Mouse (Mus musculus) kidney, embryonic 14.5 days (tissue): Measurements from ENCODE around the gene Tmeff2. TPM values are rescaled to one million over a fixed set of nuclear protein-coding genes. Genes with fewer than 3 reads are reported as not detected.

Experiments used
- ATAC-seq: fragments of 200-750 bp; cut with Nextera tagmentation; 2 replicates; pipeline ENCODE4 v1.8.0; 2017; ENCODE audit warnings: moderate number of reproducible peaks, mild to moderate bottlenecking, moderate TSS enrichment, moderate library complexity; ENCODE audit not compliant: low FRiP score, low TSS enrichment
- H3K27ac ChIP-seq: fragments of 300-500 bp; sonication (generic); 2 replicates; pipeline ENCODE4 v1.5.1; 2014; ENCODE audit warnings: low read depth, mild to moderate bottlenecking, low read length, moderate library complexity, mixed read lengths
- H3K27me3 ChIP-seq: fragments of 300-500 bp; sonication (generic); 2 replicates; pipeline ENCODE4 v1.6.1; 2014; ENCODE audit warnings: mild to moderate bottlenecking, low read length; ENCODE audit not compliant: control insufficient read depth, insufficient read depth
- H3K36me3 ChIP-seq: fragments of 300-500 bp; sonication (generic); 2 replicates; pipeline ENCODE4 v1.6.1; 2014; ENCODE audit warnings: low read length, mixed read lengths; ENCODE audit not compliant: control insufficient read depth, insufficient read depth
- H3K4me1 ChIP-seq: fragments of 300-500 bp; sonication (generic); 2 replicates; pipeline ENCODE4 v1.6.1; 2014; ENCODE audit warnings: low read length, mixed read lengths; ENCODE audit not compliant: control insufficient read depth, insufficient read depth
- H3K4me2 ChIP-seq: fragments of 300-500 bp; sonication (generic); replicated peaks from 2 replicates; pipeline ENCODE4 v1.6.1; 2014; ENCODE audit warnings: low read depth, mild to moderate bottlenecking, low read length
- H3K4me3 ChIP-seq: fragments of 300-500 bp; sonication (generic); 2 replicates; pipeline ENCODE4 v1.5.1; 2014; ENCODE audit warnings: mild to moderate bottlenecking, low read length
- H3K9ac ChIP-seq: fragments of 300-500 bp; sonication (generic); 2 replicates; pipeline ENCODE4 v1.6.1; 2014; ENCODE audit warnings: low read depth, mild to moderate bottlenecking, low read length, moderate library complexity
- H3K9me3 ChIP-seq: fragments of 300-500 bp; sonication (generic); 2 replicates; pipeline ENCODE4 v1.6.1; 2016; ENCODE audit warnings: low read length; ENCODE audit not compliant: control insufficient read depth
- WGBS: fragments of 180-500 bp; shearing (Covaris S2); extraction: QIAGEN DNeasy Blood & Tissue Kit; methylation state at CpG from one replicate; pipeline ENCODE4 v1.1.7; 2014; 5-methylcytosine and 5-hydroxymethylcytosine counted together
- polyA plus RNA-seq: library from polyadenylated mRNA; unstranded; fragments of >200 nt; fragmentation: Nextera tagmentation; extraction: Ambion mirVana; gene quantifications from 2 replicates; pipeline ENCODE4 v1.2.1, GENCODE M21; 2014

Tmeff2 gene
- polyA plus RNA-seq, 1 experiment from 2014 or later: 3.2 TPM

- H3K4me3 ChIP-seq: no peak overlapping the region
- H3K4me1 ChIP-seq: no peaks in the 10 kb centered on the region
- no peaks in the 10 kb centered on the region for H3K27me3 ChIP-seq
- no peak for ATAC-seq
- H3K36me3 ChIP-seq: no peaks in the 10 kb centered on the region
- no peak overlapping the region for H3K9ac ChIP-seq
- H3K27ac ChIP-seq: no peak overlapping the region
- H3K4me2 ChIP-seq: no peak overlapping the region
- H3K9me3 ChIP-seq: no peaks in the 10 kb centered on the region
- WGBS: 90% methylated on average over 3 of the region's 3 CpGs
Observed at GRCm38 (mm10) chr1:51089803-51090202, 189.4 kb downstream of the Tmeff2 start.

GRCm38 (mm10) chr1:51090212-51090761 is 189.8 kb downstream of the Tmeff2 start:
- no peaks in the 10 kb centered on the region for H3K27me3 ChIP-seq
- no peak overlapping the region for H3K9ac ChIP-seq
- no peak overlapping the region for H3K4me2 ChIP-seq
- no peak overlapping the region for H3K4me3 ChIP-seq
- H3K36me3 ChIP-seq: no peaks in the 10 kb centered on the region
- no peak overlapping the region for H3K27ac ChIP-seq
- H3K4me1 ChIP-seq: no peaks in the 10 kb centered on the region
- WGBS: 48% methylated on average over 4 of the region's 4 CpGs
- H3K9me3 ChIP-seq: no peaks in the 10 kb centered on the region
- no peak for ATAC-seq

- no peak overlapping the region for H3K27ac ChIP-seq
- 84% methylated on average over 2 of the region's 2 CpGs for WGBS
- H3K9me3 ChIP-seq: no peaks in the 10 kb centered on the region
- no peak overlapping the region for H3K4me2 ChIP-seq
- H3K4me3 ChIP-seq: no peak overlapping the region
- no peaks in the 10 kb centered on the region for H3K27me3 ChIP-seq
- ATAC-seq: no peak
- H3K36me3 ChIP-seq: no peaks in the 10 kb centered on the region
- no peaks in the 10 kb centered on the region for H3K4me1 ChIP-seq
- H3K9ac ChIP-seq: no peak overlapping the region
Observed at GRCm38 (mm10) chr1:51094713-51095112, 194.3 kb downstream of the Tmeff2 start.

DNA sequence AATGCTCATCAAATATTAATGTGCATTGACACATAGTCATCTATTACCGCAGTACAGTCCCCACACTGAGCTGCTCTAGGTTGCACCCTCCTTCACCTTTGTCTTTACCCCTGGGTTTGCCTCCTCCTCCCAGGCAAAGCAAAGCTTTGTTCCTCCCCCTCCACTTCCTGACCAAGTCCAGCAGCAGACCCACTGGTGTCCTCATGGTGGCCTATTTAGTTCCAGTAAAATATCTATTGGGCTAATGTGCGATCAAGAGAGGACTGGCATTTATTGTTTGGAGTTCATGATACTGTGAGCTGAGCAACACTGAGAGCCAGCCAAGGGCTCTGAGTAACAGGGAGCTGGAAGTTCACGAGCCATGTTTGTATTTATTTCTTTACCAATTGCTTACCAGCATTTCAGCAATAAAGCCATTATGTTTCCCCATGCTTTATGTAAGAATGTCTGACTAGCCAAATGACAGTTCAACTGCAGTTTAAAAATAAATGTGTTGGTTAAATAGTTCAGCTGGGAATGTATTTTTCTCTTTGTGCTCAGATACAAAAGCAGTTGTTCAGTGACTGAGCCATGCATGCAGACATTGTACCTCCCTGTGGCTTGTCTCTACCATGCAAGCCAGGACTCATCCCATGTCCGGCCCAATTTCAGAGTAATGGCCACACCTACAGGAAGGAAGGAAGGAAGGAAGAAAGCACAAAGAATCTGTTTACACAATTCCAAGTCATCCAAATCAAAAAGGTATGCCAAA is 196.6 kb downstream of the Tmeff2 start:
- WGBS: 69% methylated on average over 4 of the region's 4 CpGs
- H3K9ac ChIP-seq: no peak overlapping the region
- no peaks in the 10 kb centered on the region for H3K9me3 ChIP-seq
- no peak overlapping the region for H3K4me3 ChIP-seq
- ATAC-seq: no peak
- no peak overlapping the region for H3K27ac ChIP-seq
- H3K4me1 ChIP-seq: no peaks in the 10 kb centered on the region
- H3K4me2 ChIP-seq: no peak overlapping the region
- no peaks in the 10 kb centered on the region for H3K36me3 ChIP-seq
- no peaks in the 10 kb centered on the region for H3K27me3 ChIP-seq

DNA sequence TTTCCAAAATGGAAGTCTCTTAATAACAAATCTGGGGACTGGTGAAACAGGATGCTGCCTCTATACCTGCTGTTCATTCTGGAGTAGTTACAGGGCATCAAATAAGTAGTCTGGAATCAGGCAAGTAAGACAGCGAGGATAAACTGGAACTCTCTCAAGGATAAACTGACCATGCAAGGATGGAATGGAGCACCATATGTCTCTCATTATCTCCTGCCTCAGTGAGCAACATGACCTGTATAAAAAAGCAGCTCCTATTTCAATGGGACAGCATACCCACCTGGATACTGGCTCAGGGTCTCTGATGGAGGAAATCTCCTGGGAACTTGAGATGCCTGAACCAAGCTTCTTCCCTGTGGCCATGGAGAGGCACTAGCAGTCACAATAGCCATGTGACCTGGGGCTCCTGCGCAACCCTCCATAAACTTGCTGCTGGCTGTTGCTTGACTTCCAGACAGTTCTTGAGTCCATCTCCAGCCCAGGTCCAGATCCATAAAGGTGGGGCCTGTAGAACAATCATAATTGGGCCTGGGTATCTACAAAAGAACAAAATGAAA is 200.7 kb downstream of the Tmeff2 start:
- Histone ChIP-seq H3K27ac (no peak overlapping the region), H3K36me3 (no peaks in the 10 kb centered on the region), H3K4me3 (no peak overlapping the region), H3K9ac (no peak overlapping the region), H3K4me1 (no peaks in the 10 kb centered on the region), H3K4me2 (no peak overlapping the region), H3K27me3 (no peaks in the 10 kb centered on the region), H3K9me3 (no peaks in the 10 kb centered on the region)
- 78% methylated on average over 2 of the region's 2 CpGs for WGBS
- ATAC-seq: no peak

DNA sequence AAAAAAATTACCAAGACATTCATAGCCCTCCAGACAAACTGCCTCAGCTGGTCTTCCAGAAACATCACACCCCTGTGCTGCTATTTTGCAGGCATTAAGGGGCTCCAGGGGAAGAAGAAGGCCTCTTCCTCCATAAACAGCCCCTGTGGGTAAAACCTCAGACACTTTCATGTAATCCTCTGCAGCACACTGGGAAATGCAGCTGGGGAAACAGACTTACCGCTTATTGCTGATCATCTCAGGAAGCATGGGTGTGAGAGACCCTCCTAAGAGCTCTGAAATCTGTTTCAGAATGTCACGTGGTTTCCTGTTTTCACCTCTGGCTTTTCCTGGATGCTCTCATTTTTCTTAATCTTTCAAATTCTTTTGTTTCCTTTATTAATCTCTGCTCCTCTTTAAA is 204.3 kb downstream of the Tmeff2 start:
- no peak overlapping the region for H3K27ac ChIP-seq
- H3K4me2 ChIP-seq: no peak overlapping the region
- no peaks in the 10 kb centered on the region for H3K9me3 ChIP-seq
- no peaks in the 10 kb centered on the region for H3K4me1 ChIP-seq
- no peak overlapping the region for H3K9ac ChIP-seq
- 62% methylated on average over 2 of the region's 2 CpGs for WGBS
- H3K4me3 ChIP-seq: no peak overlapping the region
- no peak for ATAC-seq
- no peaks in the 10 kb centered on the region for H3K36me3 ChIP-seq
- no peaks in the 10 kb centered on the region for H3K27me3 ChIP-seq

DNA sequence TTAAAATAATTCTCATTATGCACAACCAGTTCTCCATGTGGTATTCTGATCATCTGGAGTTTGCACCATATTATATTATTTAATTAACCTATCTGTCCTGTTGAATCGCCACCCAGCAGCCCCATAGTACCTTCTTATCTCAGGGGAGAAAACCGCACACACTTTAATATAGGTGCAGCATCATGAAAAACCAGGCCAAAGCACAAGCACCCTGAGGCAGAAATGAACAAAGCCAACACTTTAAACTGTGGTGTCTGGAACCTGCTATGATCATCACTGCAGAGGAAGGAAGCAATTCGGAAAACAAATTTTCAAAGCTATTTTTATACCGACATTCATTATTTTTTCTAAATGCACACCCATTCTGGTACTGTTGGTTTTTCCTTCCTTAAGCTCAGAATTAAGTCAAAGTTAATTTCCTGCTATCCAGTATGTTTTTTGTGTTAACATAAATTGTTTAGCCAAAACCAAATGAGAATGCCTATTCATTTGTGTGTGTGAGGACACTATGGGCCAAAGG is 206.0 kb downstream of the Tmeff2 start:
- 77% methylated on average over 4 of the region's 4 CpGs for WGBS
- no peaks in the 10 kb centered on the region for H3K9me3 ChIP-seq
- H3K4me1 ChIP-seq: no peaks in the 10 kb centered on the region
- no peak for ATAC-seq
- no peak overlapping the region for H3K4me3 ChIP-seq
- no peaks in the 10 kb centered on the region for H3K36me3 ChIP-seq
- no peaks in the 10 kb centered on the region for H3K27me3 ChIP-seq
- H3K27ac ChIP-seq: no peak overlapping the region
- H3K4me2 ChIP-seq: no peak overlapping the region
- no peak overlapping the region for H3K9ac ChIP-seq

GRCm38 (mm10) chr1:51107299-51107698 is 206.9 kb downstream of the Tmeff2 start:
- no peak overlapping the region for H3K4me2 ChIP-seq
- no peak overlapping the region for H3K27ac ChIP-seq
- H3K36me3 ChIP-seq: no peaks in the 10 kb centered on the region
- no peaks in the 10 kb centered on the region for H3K9me3 ChIP-seq
- no peak for ATAC-seq
- WGBS: 78% methylated on average over 2 of the region's 2 CpGs
- H3K9ac ChIP-seq: no peak overlapping the region
- no peaks in the 10 kb centered on the region for H3K27me3 ChIP-seq
- H3K4me1 ChIP-seq: no peaks in the 10 kb centered on the region
- no peak overlapping the region for H3K4me3 ChIP-seq

- no peak for ATAC-seq
- H3K4me3 ChIP-seq: no peak overlapping the region
- 89% methylated on average over 5 of the region's 5 CpGs for WGBS
- no peaks in the 10 kb centered on the region for H3K9me3 ChIP-seq
- H3K9ac ChIP-seq: no peak overlapping the region
- no peak overlapping the region for H3K27ac ChIP-seq
- H3K27me3 ChIP-seq: no peaks in the 10 kb centered on the region
- H3K36me3 ChIP-seq: no peaks in the 10 kb centered on the region
- no peaks in the 10 kb centered on the region for H3K4me1 ChIP-seq
- H3K4me2 ChIP-seq: no peak overlapping the region
Observed at GRCm38 (mm10) chr1:51114721-51115120, 214.3 kb downstream of the Tmeff2 start.
